Mouse (Mus musculus) left cerebral cortex, adult 2 months (tissue): ENCODE measurements around the gene Lzts3. TPM values are rescaled to one million over a fixed set of nuclear protein-coding genes. Genes with fewer than 3 reads are reported as not detected.

Source experiments
- DNase-seq, 2 experiments: peaks; one replicate each; pipeline ENCODE4 v3.0.0; 2021 to 2022; ENCODE audit warnings: low spot score in 2 of 2, mixed read lengths in 1 of 2; ENCODE audit errors: extremely low spot score in 1 of 2
- H3K27ac ChIP-seq: fragments of 200-600 bp; 2 replicates; pipeline ENCODE4 v1.8.1; 2022
- H3K4me3 ChIP-seq: fragments of 200-600 bp; 2 replicates; pipeline ENCODE4 v1.8.1; 2022
- CTCF ChIP-seq: fragments of 200-600 bp; IDR thresholded peaks from 2 replicates; pipeline ENCODE4 v1.8.1; 2022; ENCODE audit warnings: antibody characterized with exemption, mild to moderate bottlenecking, moderate library complexity
- intact Hi-C: fragments of 180-260 bp; cut with DNase I; formaldehyde crosslinking; loops from one replicate; pipeline ENCODE4 v1.15.1; 2025
- long read RNA-seq, 2 experiments: library from polyadenylated mRNA; stranded (forward); transcript quantifications; one replicate each; pipeline ENCODE4 v2.0.0; 2021; ENCODE audit warnings: borderline mapping rate in 2 of 2
- total RNA-seq, 2 experiments: library from RNA; stranded (reverse); gene quantifications; 2 replicates each; pipeline ENCODE4 v1.2.3; 2021

Lzts3 gene
- 100 to 1,000 TPM; 202 to 214 TPM for total RNA-seq
- long read RNA-seq, experiment 1, full-length matches to known transcripts = 84 of 152 reads
- long read RNA-seq, experiment 1, partial matches to known transcripts = 9 of 152 reads
- long read RNA-seq, experiment 1, other reads (novel, unspliced or antisense) = 59 of 152 reads
- long read RNA-seq, experiment 2, full-length matches to known transcripts = 65 of 137 reads
- long read RNA-seq, experiment 2, partial matches to known transcripts = 17 of 137 reads
- long read RNA-seq, experiment 2, other reads (novel, unspliced or antisense) = 55 of 137 reads

DNA sequence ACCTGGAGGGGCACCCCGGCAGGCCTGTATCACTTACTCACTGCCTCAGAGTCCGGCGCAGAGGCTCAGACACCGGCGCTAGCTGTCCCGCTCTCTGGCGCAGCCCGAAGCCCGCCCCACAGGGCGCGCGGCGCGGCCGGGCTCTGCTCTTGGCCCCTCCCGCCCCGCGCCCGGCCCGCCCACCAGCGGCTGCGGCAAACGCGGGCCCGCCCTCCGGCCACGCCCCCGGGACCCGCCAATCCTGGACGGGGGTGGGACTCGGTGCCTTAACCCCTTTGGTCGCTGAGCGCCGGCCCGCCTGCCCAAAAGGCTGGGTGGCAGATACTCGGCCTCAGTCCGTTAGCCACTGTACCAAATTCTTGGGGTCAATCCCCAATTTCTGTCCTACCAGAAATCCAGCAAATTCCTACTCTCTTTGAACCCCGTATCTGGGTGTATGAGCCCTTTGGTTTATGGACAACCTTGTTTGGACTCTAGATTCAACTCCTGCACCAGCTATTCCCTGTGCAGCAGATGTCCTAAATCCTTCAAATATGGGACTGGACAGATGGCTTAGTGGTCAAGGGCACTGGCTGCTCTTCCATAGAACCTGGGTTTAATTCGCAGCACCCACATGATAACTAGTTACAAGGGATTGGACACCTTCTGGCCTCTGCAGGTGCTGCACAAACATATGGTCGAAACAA lies at the start of gene Lzts3:
Lzts3 (minus strand) TSS at position 120 of the 686 bp plus-strand sequence.
- no peak for TF ChIP-seq CTCF
- H3K27ac ChIP-seq = peak within 1 kb of the TSS; percentile 96
- peak; percentile 93 to 94 for DNase-seq
- H3K4me3 ChIP-seq = peak within 1 kb of the TSS; percentile 68
- intact Hi-C loops = loop anchor here (1.0 kb wide), 1 partner anchor 21 kb away; the partner anchor contains the start of gene Ddrgk1

DNA sequence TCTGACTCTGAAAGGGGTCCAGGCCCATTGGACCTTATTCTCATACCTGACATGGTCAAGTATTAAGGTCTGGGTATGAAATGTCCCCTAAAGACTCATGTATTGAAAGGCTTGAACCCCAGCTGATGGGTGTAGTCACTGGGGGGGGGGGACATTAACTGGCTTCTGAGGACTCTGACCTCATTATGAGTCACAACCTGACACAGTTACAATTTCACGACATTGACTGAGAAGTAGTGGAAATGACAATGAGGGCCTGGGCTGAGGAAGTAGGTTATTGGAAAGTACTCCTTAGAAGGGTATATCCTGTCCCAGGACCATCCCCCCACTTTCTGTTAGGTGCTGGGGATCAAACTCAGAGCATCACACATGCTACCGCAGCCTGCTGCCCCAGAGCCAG lies 46.4 kb upstream of the Lzts3 start:
- no peak overlapping the region for H3K4me3 ChIP-seq
- DNase-seq = no peak
- intact Hi-C loops = no loop called here

DNA sequence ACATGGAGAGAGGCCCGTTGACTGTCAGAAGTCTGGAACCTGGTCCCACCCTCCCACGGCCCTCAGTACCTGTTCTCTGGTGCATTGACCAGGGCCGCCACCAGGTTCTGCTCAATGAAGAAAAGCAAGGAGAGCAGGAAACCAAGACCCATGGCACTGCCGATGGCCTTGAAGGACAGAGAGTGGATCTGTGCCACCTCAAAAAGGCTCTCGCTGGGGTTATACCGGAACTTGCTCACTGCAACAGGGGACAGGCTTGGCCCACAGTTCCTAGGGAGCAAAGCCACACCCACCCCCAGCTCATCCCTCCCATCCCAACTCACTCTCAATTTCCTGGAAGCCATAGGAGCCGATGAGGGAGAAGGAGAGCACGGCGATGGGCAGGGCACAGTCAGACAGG lies 42.8 kb upstream of the Lzts3 start:
- no peak for TF ChIP-seq CTCF
- intact Hi-C loops = no loop called here
- no peak for DNase-seq
- Histone ChIP-seq H3K27ac (no peak overlapping the region), H3K4me3 (no peak overlapping the region)

More for the DNA sequence above, 46.4 kb upstream of the Lzts3 start:
- no peak overlapping the region for H3K27ac ChIP-seq
- TF ChIP-seq CTCF = no peak

DNA sequence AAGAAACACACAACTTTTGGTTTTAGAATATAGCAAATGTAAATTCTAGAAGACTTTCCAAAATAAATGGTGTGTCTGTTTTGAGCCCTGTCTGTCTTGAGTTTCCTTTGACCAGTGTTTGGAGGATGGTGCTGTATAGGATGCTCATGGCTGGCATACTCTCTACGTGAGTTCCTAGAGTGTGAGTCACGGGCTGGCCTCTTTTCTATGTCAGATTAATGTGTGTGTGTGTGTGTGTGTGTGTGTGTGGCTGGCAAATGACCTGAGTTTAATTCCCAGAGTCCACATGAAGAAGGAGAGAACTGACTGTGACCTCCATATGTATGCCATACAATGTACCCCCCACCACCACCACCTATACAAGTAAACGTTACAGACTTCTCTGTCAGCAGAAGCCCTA lies 38.9 kb upstream of the Lzts3 start:
- DNase-seq = no peak
- H3K4me3 ChIP-seq = no peak overlapping the region
- intact Hi-C loops = no loop called here
- TF ChIP-seq CTCF = no peak
- H3K27ac ChIP-seq = no peak overlapping the region

DNA sequence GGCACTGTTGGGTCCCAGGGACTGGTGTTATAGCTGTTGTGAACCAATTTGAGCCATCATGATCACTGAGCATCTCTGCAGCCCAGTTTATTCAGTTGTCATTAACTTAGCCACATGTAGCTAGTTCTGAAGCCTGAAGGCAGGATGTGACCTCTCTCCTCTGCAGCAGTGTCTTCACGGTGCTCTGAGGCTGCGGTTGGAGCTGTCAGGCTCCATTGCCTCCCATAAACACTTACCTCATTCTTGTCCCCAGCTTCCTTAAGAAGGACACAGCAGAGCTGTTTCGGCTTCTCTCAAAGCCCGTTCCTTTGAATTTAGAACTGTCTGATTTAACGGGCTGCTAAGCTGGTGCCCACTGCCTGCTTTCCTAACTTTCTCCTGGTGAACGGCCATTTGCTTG lies 37.3 kb upstream of the Lzts3 start:
- Histone ChIP-seq H3K4me3 (no peak overlapping the region), H3K27ac (no peak overlapping the region)
- no peak for DNase-seq
- TF ChIP-seq CTCF = no peak
- intact Hi-C loops = no loop called here

DNA sequence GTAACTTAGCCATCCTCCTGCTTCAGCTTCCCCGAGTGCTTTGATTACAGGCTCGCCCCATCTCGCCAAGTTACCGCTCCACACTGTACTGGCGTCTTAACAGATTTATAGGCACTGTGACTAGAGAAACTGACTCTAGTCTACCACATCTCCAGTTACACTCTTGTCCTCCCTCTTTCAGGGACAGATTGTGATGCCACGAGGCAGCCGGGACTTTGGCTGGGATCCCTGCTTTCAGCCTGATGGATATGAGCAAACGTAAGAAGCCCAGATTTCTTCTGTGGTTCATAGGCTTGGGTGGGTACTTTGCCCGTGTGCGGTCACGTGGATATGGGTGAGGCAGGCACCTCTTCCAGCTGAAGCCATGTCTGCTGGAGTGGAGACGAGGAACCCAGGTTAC lies 36.6 kb upstream of the Lzts3 start:
- DNase-seq = no peak
- TF ChIP-seq CTCF = no peak
- Histone ChIP-seq H3K4me3 (no peak overlapping the region), H3K27ac (no peak overlapping the region)
- intact Hi-C loops = no loop called here

DNA sequence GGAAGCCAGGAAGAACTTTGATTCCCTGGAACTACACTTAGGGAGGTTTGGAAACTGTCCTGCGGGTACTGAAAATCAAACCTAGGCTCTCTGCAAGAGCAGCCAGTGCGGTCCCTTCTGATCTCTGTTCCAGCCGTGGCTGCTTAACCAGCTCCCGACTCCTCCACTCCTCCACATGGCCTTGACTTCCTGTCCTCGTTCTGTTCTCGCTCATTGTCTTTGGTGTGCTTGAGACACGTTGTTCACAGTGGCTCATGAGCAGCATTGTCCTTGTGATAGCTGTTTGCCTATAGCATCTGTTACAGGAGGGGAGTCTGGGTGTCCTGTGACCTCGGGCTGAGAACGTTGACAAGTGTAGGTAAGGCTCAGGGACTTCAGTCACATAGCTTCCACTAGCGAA lies 34.6 kb upstream of the Lzts3 start:
- intact Hi-C loops = no loop called here
- no peak overlapping the region for H3K4me3 ChIP-seq
- no peak for DNase-seq
- TF ChIP-seq CTCF = no peak
- H3K27ac ChIP-seq = no peak overlapping the region

DNA sequence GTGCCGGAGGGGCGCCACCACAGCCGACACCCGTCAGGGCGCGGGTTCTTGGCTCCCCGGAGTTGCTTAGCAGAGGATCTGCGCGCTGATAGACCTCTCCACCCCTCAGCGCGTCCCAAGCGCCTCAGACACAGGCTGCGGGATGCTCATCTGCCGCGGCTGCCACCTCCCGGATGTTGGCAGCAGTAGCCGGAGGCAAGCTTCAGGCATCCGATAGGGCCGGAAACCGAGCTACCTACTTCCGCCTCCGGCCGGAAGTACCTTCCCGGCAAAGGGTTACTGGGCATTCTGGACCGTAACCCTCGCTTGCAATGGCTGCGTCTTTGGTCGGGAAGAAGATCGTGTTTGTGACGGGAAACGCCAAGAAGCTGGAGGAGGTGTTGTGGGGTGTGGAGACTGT lies 25.0 kb upstream of the Lzts3 start, which contains the start of gene Itpa:
Itpa (plus strand) TSS at position 52 of the 400 bp plus-strand sequence.
- Histone ChIP-seq H3K4me3 (peak within 1 kb of the TSS; percentile 64), H3K27ac (peak within 1 kb of the TSS; percentile 91)
- TF ChIP-seq CTCF = peak; percentile 62
- peak; percentile 85 for DNase-seq
- intact Hi-C loops = no loop called here

DNA sequence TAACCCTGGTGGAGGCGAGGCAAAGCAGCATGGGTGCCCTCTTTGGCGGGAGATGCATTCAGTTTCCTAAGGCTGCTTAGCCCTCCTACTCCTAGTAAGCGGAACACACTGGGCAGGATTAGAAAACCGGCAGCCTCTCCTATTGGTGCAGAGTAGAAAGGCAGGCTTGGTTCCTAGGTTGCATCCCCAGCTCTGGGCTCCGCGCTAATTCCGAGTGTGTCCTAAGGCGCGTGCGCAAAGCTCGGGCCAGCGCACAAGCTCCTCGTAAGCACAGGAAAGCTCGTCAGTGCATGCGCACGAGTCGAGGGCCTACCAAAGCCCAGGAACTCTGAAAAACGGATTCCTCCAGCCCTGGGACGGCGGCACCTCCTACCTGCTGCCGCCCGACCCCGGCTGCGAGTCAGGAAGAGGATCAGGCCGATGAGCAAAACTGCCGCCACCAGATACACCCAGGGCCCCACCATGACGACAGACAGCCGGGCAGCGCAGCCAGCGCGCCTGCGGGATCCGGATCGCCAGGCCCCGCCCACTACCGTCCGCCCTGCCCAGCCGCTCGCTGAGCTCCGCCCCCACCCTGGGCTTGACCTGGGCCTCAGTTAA lies 21.6 kb upstream of the Lzts3 start, which contains the start of gene Ddrgk1:
Ddrgk1 (minus strand) TSS at position 558 of the 600 bp plus-strand sequence.
- peak; percentile 90 to 93 for DNase-seq
- peak within 1 kb of the TSS; percentile 100 for H3K27ac ChIP-seq
- TF ChIP-seq CTCF = peak; percentile 29
- intact Hi-C loops = loop anchor here (1.0 kb wide), 1 partner anchor 22 kb away; the partner anchor contains the start of gene Lzts3
- peak within 1 kb of the TSS; percentile 53 for H3K4me3 ChIP-seq

DNA sequence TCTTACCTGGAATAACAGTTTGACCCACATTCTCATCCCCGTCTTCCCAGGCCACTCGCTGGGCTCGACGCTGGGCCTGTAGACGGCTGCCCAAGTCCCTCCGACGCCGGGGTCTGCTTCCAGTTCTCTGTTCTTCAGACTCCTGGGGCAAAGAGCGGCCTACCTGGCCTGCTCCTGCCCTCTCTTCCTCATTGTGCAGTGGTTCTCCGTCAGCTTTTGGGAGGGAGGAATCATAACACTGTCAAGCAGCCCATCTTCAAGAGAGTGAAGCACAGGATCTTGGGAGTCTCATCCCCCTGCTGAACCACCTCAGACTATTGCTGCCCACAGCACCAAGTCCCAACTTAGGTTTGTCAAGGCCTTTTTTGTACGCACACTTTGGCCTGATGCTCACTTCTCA lies 20.7 kb upstream of the Lzts3 start:
- no peak for TF ChIP-seq CTCF
- peak overlapping the region; percentile 100 for H3K27ac ChIP-seq
- intact Hi-C loops = no loop called here
- H3K4me3 ChIP-seq = peak overlapping the region; percentile 53
- no peak for DNase-seq

DNA sequence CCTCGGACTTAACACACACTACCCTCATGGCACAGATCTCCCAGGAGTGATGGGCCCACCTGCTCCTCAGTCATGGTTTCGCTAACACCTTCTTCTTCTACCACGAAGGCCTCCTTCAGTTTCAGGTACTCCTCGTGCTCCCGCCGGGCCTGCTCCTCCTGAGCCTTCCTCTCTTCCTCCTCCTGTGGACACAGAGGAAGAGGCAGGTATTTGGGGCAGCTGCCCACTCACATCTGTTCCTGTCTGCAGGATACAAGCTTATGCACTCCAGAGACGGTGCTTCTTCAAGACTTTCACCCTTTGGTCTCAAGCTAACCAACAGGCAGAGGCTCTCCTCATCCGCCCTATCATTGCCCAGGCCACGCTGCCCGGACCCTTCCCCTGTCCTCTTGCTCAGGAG lies 15.9 kb upstream of the Lzts3 start:
- DNase-seq = peak in 1 of 2 experiments; percentile 35
- H3K27ac ChIP-seq = peak overlapping the region; percentile 99
- no peak overlapping the region for H3K4me3 ChIP-seq
- no peak for TF ChIP-seq CTCF
- intact Hi-C loops = no loop called here

DNA sequence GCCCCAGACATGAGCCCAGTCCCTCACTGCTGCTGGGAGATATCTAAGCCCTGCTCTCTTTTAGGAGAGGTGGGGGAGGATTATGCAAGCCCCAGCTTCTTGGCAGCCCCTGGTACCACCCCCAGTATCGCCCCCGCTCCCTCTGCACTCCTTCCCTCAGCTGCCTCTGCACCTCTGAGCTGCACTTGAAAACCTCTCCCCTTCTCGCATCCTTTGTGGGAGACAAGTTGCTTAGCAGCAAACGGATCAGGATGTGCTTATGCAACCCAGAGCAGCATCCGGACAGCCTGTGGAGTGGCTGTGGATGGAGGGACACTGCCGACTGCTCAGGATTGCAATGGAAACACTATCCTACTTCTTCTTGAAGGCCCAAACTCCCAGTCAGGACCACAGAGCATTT lies 14.9 kb upstream of the Lzts3 start:
- TF ChIP-seq CTCF = no peak
- intact Hi-C loops = loop anchor here (1.0 kb wide), 1 partner anchor 81 kb away; no protein-coding TSS in a partner anchor
- H3K4me3 ChIP-seq = no peak overlapping the region
- H3K27ac ChIP-seq = peak overlapping the region; percentile 99
- DNase-seq = peak; percentile 85 to 88
